Mouse (Mus musculus) brain, adult 2 months (tissue): ENCODE data around the gene Rbm20.

ENCODE experiments used
- DNase-seq: peaks from one replicate; pipeline ENCODE4 v3.0.0; 2011; ENCODE audit warnings: low read depth, low spot score

The Rbm20 gene

DNA sequence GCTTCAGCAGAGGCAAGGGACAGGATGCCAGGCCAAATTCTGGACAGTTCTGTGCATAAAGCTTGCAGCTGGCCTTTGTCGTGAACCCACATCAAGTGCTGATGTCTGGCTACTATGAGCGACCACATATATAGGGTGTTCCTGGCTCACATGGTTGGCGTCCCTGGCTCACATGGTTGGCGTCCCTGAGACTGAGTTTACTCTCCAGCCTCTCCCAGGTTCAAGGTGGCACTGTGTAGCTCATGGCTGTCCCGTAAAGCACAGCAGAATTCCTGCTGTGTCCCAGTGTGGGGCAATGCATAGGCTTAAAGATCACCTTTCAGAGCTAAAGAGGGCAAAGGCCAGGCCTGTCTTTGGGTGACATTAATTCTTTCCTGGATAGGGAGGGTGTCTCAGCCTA is 78.2 kb downstream of the Rbm20 start:
- DNase-seq: no peak

DNA sequence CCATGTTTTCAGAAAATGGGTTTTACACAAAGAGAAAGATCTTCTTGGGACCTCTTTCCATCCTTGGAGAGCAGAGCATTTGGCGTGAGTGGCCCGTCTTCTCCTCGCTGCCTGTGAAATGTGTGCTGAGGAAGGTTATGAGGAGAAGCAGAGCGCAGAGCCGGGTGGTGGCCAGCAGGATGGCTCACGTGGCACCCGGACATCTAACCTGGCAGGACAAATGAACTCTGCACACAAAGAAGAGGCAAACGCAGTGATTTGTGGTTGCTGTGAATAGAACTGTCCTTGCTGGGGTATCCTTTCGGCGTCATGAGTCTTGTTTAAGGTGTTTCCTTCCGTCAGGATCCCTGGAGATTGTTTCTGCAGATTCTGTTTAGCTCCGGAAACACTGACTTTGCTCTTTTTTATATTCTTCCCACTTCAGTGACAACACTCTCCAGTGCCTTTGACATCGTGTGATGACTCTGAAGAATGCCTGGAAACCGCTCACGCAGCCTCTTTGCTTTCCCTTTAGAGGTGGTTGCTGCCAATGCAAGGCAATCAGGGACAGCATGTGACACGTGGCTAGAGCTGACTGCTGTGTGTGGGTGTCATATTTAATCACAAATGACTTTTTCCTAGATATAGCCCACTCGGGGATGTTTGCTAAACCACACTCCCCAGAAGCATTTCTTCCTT is 80.5 kb downstream of the Rbm20 start:
- DNase-seq: peak; percentile 66

- no peak for DNase-seq
Observed at GRCm38 (mm10) chr19:53758881-53759418, 81.8 kb downstream of the Rbm20 start.

- DNase-seq: no peak
Observed at GRCm38 (mm10) chr19:53760125-53761101, 83.3 kb downstream of the Rbm20 start.

GRCm38 (mm10) chr19:53762749-53763438 is 85.8 kb downstream of the Rbm20 start:
- DNase-seq: peak; percentile 78

DNA sequence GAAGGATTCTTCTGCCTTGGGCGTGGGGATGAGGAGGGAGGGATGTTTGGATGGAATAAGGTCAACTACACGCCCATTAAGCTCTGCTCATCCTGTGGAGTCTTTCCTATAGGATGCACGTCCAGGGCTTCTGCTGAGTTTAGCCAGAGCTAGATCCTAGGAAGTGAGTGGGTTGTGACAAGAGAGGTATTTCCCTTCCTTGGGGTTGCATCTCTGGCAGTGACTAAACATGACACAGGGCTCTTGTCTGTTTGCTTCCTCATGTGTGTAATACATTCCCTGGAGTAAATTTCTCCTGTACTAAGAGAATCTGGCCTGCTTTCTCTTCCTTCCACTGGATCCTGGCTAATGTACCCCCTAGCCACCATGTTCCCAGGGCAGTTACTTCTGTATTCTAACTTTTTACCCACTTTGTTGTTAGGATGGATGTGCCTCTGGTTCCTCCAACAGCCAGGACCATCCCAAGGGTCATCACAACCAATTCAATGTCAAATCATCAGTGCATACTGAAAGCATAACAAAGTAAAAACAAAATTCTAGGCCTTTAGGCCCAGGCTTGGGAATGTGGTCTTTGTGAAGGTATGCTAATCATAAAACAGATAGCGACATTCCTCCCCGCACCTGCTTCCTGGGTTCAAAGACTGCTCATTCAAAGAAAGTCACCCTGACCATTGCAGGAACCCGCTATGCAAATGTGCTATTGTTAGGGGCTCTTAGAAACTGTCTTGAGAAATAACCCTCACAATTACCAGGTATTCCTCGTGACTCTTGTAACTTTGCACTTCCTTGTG is 87.8 kb downstream of the Rbm20 start:
- no peak for DNase-seq

GRCm38 (mm10) chr19:53768478-53768877 is 91.4 kb downstream of the Rbm20 start:
- DNase-seq: peak; percentile 86

GRCm38 (mm10) chr19:53773937-53774640 is 97.0 kb downstream of the Rbm20 start:
- DNase-seq: peak; percentile 29

DNA sequence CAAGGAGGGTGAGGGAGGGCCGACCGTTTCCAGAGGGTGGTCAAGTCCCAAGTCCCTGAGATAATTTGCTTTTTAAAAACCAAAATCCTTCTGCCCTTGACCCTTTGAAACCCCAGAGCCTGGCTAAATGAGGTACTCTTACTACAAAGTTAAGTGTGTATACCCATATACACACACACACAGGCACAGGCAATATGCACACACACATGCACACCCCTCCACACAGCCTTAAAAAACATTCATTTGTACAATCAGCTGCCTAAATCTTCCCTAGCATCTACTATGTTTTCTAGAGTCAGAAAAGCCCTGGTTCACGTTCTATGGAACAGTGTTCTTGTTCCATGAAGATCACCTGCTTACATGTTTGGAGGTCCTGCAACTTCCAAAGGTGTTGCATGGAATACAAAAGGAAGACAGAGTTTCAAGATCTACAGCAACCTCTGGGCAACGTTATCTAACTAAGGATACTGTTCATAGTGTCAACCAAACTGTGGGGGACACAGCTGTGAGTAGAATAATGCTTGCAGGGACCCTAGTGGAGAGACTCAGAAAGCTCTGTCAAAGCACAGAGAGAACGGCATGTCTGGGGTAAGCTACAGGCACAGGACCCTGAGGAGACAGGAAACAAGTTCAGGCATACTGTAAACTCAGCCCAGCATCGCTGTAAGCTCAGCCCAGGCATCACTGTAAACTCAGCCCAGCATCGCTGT is 97.7 kb downstream of the Rbm20 start:
- DNase-seq: no peak

- no peak for DNase-seq
Observed at GRCm38 (mm10) chr19:53779402-53779801, 102.3 kb downstream of the Rbm20 start.

GRCm38 (mm10) chr19:53779818-53780217 is 102.7 kb downstream of the Rbm20 start:
- no peak for DNase-seq

DNA sequence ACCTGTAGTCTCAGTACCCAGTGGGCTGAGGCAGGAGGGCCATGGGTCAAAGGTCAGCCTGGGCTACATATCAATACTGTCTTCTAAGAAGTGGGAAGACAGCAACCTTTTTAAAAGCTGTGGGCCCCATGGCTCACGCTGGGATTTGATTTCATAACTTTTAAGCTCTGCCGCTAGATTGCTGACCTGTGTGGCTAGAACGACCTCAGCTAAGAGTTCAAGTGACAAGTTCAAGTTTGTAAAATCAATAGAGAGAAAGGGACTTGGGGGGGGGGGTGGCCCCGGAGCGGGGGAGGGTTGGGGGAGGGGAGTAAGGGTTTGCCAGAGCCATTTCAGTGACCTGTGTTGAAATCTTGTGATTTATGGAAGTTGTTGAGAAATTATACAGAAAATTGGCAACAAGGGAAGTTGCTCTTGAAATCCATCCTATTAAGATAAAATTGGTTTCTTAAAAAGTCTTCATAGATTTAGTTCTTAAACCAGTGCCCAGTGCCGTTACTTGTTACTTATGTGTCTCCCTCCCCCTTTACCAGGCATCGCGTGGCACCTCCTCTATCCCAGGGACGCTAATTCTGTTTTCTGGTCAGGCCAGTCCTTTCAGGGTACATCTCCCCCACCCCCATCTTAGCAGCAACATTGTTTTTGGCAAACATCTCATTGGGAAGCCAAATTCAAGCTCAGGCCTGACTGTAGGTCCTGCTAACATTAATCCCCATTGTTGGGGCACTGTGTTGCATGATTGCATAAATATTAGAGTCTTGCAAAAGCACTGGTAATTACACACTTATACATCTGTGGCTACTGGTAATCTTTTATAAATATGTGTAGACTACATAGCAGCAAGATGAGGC is 103.9 kb downstream of the Rbm20 start:
- DNase-seq: no peak

GRCm38 (mm10) chr19:53781826-53782225 is 104.7 kb downstream of the Rbm20 start:
- DNase-seq: no peak

DNA sequence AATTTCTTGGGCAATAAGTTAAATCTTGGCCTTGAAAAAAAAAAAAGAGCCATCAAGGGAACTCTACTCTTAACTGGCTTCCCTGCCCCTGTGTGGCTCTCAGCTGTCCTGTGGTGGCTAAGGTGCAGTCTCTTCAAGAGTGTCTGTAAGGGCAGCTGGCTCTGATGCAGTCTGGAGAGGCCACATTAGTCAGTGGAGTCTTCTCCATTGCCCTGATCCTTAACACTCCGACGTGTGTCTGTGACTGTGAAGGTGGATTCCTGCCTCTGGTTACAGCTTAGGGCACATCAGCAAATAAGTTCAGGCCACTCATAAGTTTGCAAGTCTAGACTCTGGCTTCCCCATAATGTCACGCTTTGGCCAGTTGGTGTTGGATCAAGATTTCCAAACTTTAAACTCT is 108.2 kb downstream of the Rbm20 start:
- no peak for DNase-seq

DNA sequence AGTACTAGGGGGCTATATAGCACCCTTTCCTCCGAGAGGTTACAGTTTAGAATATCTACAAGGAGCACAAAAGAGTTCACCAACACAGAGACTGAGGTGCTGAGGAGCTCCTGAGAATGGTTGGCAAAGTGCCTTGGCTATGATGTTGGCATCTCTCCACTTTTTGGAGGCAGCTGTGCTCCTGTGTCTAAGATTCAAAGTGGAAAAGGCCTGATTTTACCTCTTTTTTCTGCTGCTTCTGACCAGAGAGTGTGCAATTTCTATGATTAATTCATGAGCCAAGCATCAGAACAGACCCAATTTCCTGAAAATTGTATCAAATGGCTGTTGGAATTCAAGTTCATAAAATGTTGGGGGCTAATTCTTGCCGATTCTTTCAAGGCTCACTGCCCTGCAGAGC is 109.1 kb downstream of the Rbm20 start:
- DNase-seq: peak; percentile 80

DNA sequence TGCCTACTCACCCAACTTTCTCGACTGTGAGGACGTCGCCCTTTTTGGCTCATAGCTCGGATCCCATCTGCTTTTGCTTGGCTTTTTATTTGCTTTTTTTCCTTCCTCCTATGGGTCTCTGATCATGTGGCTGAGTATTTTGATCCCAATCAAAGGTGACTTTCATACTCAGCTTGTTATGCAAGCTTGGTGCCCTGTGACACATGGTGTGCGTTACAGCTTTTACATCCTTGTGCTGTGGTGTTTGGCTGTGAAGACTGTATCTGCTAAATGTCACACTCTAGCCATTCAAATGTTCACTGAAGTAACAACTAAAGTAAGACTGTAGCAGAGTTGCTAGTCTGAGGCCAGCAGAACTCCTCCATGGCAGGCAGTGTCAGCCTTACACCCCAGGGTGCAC is 109.7 kb downstream of the Rbm20 start:
- DNase-seq: peak; percentile 35

GRCm38 (mm10) chr19:53788621-53789331 is 111.7 kb downstream of the Rbm20 start:
- DNase-seq: no peak

- no peak for DNase-seq
Observed at GRCm38 (mm10) chr19:53789571-53789970, 112.5 kb downstream of the Rbm20 start.
